In genomic region chr9:65133739-65134138, GRCm38 (mm10) we compare ENCODE assay signal across 8 mouse cellular contexts. TPM values are rescaled to one million over a fixed set of nuclear protein-coding genes. Genes with fewer than 3 reads are reported as not detected.
A peak's percentile ranks its signal among the peaks of the same experiment; 100 is the strongest.
DNase-seq lines count a peak whose midpoint lies in the region; ATAC-seq and TF ChIP-seq lines count a peak whose summit lies in the region.

No protein-coding gene starts in this region.

- H3K9ac ChIP-seq in heart, embryonic 12.5 days: no peak overlapping the region
- H3K9ac ChIP-seq in kidney, postnatal 0 days (ENCODE audit: low read depth, low read length): no peak overlapping the region
- H3K9ac ChIP-seq in liver, embryonic 12.5 days: no peak overlapping the region
- no peak overlapping the region for H3K9ac ChIP-seq in stomach, postnatal 0 days (ENCODE audit: low read length)

- H3K9me3 ChIP-seq in embryonic facial prominence, embryonic 10.5 days: no peaks in the 10 kb centered on the region
- H3K9me3 ChIP-seq in heart, embryonic 12.5 days (replicated peaks): no peaks in the 10 kb centered on the region
- H3K9me3 ChIP-seq in kidney, postnatal 0 days (replicated peaks; ENCODE audit: low read length): no peaks in the 10 kb centered on the region
- H3K9me3 ChIP-seq in liver, embryonic 12.5 days (replicated peaks): no peaks in the 10 kb centered on the region
- H3K9me3 ChIP-seq in stomach, postnatal 0 days (ENCODE audit: control insufficient read depth, low read length): no peaks in the 10 kb centered on the region

- TF ChIP-seq CTCF in kidney, postnatal 0 days (IDR thresholded peaks at IDR 0.05; ENCODE audit: low read depth): peak; percentile 92
- peak; percentile 90 for TF ChIP-seq CTCF in stomach, postnatal 0 days (IDR thresholded peaks at IDR 0.05; ENCODE audit: low read depth)

- 3% methylated on average over 10 of the region's 10 CpGs for WGBS in embryonic facial prominence, embryonic 10.5 days
- WGBS in heart, embryonic 12.5 days: 5% methylated on average over 10 of the region's 10 CpGs
- WGBS in kidney, postnatal 0 days: 4% methylated on average over 10 of the region's 10 CpGs
- 4% methylated on average over 10 of the region's 10 CpGs for WGBS in liver, embryonic 12.5 days (ENCODE audit: insufficient replicate concordance)
- WGBS in stomach, postnatal 0 days: 4% methylated on average over 10 of the region's 10 CpGs

- peak overlapping the region; percentile 63; the same call in 1 of the 2 replicates for H3K27ac ChIP-seq in embryonic facial prominence, embryonic 10.5 days (replicated peaks)
- H3K27ac ChIP-seq in heart, embryonic 12.5 days (ENCODE audit: poor library complexity, severe bottlenecking): no peak overlapping the region
- no peak overlapping the region for H3K27ac ChIP-seq in kidney, postnatal 0 days
- H3K27ac ChIP-seq in liver, embryonic 12.5 days: no peak overlapping the region
- H3K27ac ChIP-seq in stomach, postnatal 0 days (replicated peaks): no peak overlapping the region

- peaks cover 31% of the 10 kb centered on the region for H3K27me3 ChIP-seq in embryonic facial prominence, embryonic 10.5 days (replicated peaks; ENCODE audit: low read depth, poor library complexity, severe bottlenecking)
- H3K27me3 ChIP-seq in heart, embryonic 12.5 days (replicated peaks): peaks cover 20% of the 10 kb centered on the region
- H3K27me3 ChIP-seq in kidney, postnatal 0 days (ENCODE audit: insufficient read depth, low read length): no peaks in the 10 kb centered on the region; the same call in 1 of the 2 replicates
- H3K27me3 ChIP-seq in liver, embryonic 12.5 days (replicated peaks): peaks cover 43% of the 10 kb centered on the region
- H3K27me3 ChIP-seq in stomach, postnatal 0 days (ENCODE audit: control insufficient read depth, insufficient read depth, low read length): no peaks in the 10 kb centered on the region

- ATAC-seq in heart, embryonic 12.5 days (ENCODE audit: insufficient number of reproducible peaks, low FRiP score): no peak; the same call in 1 of the 2 replicates
- peak; percentile 65 for ATAC-seq in kidney, postnatal 0 days (replicated peaks; ENCODE audit: low FRiP score, low read depth)
- 0 out of 2 replicates have a peak, but pooled peaks have one; percentile 20 for ATAC-seq in liver, embryonic 12.5 days
- ATAC-seq in stomach, postnatal 0 days (ENCODE audit: low FRiP score, low TSS enrichment): peak; percentile 53

- no peak for TF ChIP-seq EP300 in stomach, postnatal 0 days (optimal IDR thresholded peaks at IDR 0.05)

- peaks cover 42% of the 10 kb centered on the region for H3K4me1 ChIP-seq in embryonic facial prominence, embryonic 10.5 days
- peaks cover under 1% of the 10 kb centered on the region for H3K4me1 ChIP-seq in heart, embryonic 12.5 days (replicated peaks)
- no peaks in the 10 kb centered on the region for H3K4me1 ChIP-seq in kidney, postnatal 0 days (replicated peaks; ENCODE audit: insufficient read depth, low read length)
- H3K4me1 ChIP-seq in liver, embryonic 12.5 days: 0 out of 2 replicates have a peak, but pooled peaks cover 1% of the 10 kb centered on the region
- H3K4me1 ChIP-seq in stomach, postnatal 0 days (replicated peaks; ENCODE audit: control insufficient read depth, insufficient read depth): no peaks in the 10 kb centered on the region

- H3K36me3 ChIP-seq in embryonic facial prominence, embryonic 10.5 days (replicated peaks): peaks cover 20% of the 10 kb centered on the region
- H3K36me3 ChIP-seq in heart, embryonic 12.5 days: peaks cover 5% of the 10 kb centered on the region; the same call in 1 of the 2 replicates
- H3K36me3 ChIP-seq in kidney, postnatal 0 days (ENCODE audit: insufficient read depth, low read length): no peaks in the 10 kb centered on the region
- H3K36me3 ChIP-seq in liver, embryonic 12.5 days: peaks cover 6% of the 10 kb centered on the region; the same call in 1 of the 2 replicates
- peaks cover 9% of the 10 kb centered on the region; the same call in 1 of the 2 replicates for H3K36me3 ChIP-seq in stomach, postnatal 0 days (ENCODE audit: control insufficient read depth, insufficient read depth, low read length)

- no peak overlapping the region for H3K4me3 ChIP-seq in embryonic facial prominence, embryonic 10.5 days
- H3K4me3 ChIP-seq in heart, embryonic 12.5 days: no peak overlapping the region
- H3K4me3 ChIP-seq in kidney, postnatal 0 days (replicated peaks; ENCODE audit: low read depth, low read length): no peak overlapping the region
- no peak overlapping the region for H3K4me3 ChIP-seq in liver, embryonic 12.5 days
- no peak overlapping the region for H3K4me3 ChIP-seq in stomach, postnatal 0 days (ENCODE audit: low read depth, low read length)

- peak overlapping the region; percentile 46 for H3K4me2 ChIP-seq in heart, embryonic 12.5 days
- peak overlapping the region; percentile 26 for H3K4me2 ChIP-seq in kidney, postnatal 0 days (ENCODE audit: low read length)
- H3K4me2 ChIP-seq in liver, embryonic 12.5 days: no peak overlapping the region
- peak overlapping the region; percentile 5; the same call in 1 of the 2 replicates for H3K4me2 ChIP-seq in stomach, postnatal 0 days (replicated peaks; ENCODE audit: low read depth)

- peak; percentile 77 for DNase-seq in 3T3-L1 (ENCODE audit: low read depth, low spot score)
- peak; percentile 74 for DNase-seq in adrenal gland, adult 2 months
- DNase-seq in embryonic facial prominence, embryonic 10.5 days (ENCODE audit: low spot score): peak; percentile 90
- DNase-seq in kidney, postnatal 0 days (ENCODE audit: low spot score): peak; percentile 67
- DNase-seq in neural tube, embryonic 10.5 days (ENCODE audit: extremely low spot score, low spot score): peak; percentile 90
- DNase-seq in stomach, postnatal 0 days (ENCODE audit: low spot score): peak; percentile 85

RNA-seq across cellular contexts. Expression of gene Igdcc3, which starts 7.2 kb away (rescaled TPM):
- 1 to 10 TPM; 1.1 to 1.4 TPM for total RNA-seq in adrenal gland, adult 2 months (2021)
- polyA plus RNA-seq in adrenal gland, adult 2 months (2012; rRNA removed): 2.6 and 4.8 TPM in 2 replicates
- 167 and 281 TPM in 2 replicates for polyA plus RNA-seq in embryonic facial prominence, embryonic 10.5 days (2016; fragmentation: Nextera tagmentation; extraction: Ambion mirVana)
- 4.8 and 5.5 TPM in 2 replicates for polyA plus RNA-seq in heart, embryonic 12.5 days (2016; fragmentation: Nextera tagmentation; extraction: Ambion mirVana)
- polyA plus RNA-seq in kidney, postnatal 0 days (2015; fragmentation: Nextera tagmentation; extraction: Ambion mirVana): 2.2 and 2.4 TPM in 2 replicates
- polyA plus RNA-seq in liver, embryonic 12.5 days (2016; fragmentation: Nextera tagmentation; extraction: Ambion mirVana): 0.75 and 0.79 TPM in 2 replicates
- 0.32 and 0.35 TPM in 2 replicates for polyA plus RNA-seq in stomach, postnatal 0 days (2015; fragmentation: Nextera tagmentation; extraction: Ambion mirVana)

RNA-seq across cellular contexts. Expression of gene Igdcc4, which starts 32.5 kb away (rescaled TPM):
- 10 to 100 TPM; 22.5 to 33.7 TPM for total RNA-seq in adrenal gland, adult 2 months (2021)
- 37.5 and 38.9 TPM in 2 replicates for polyA plus RNA-seq in adrenal gland, adult 2 months (2012; rRNA removed)
- 9.7 and 11.5 TPM in 2 replicates for polyA plus RNA-seq in embryonic facial prominence, embryonic 10.5 days (2016; fragmentation: Nextera tagmentation; extraction: Ambion mirVana)
- 12.9 and 13.0 TPM in 2 replicates for polyA plus RNA-seq in heart, embryonic 12.5 days (2016; fragmentation: Nextera tagmentation; extraction: Ambion mirVana)
- polyA plus RNA-seq in kidney, postnatal 0 days (2015; fragmentation: Nextera tagmentation; extraction: Ambion mirVana): 4.9 and 5.2 TPM in 2 replicates
- 5.6 and 6.3 TPM in 2 replicates for polyA plus RNA-seq in liver, embryonic 12.5 days (2016; fragmentation: Nextera tagmentation; extraction: Ambion mirVana)
- polyA plus RNA-seq in stomach, postnatal 0 days (2015; fragmentation: Nextera tagmentation; extraction: Ambion mirVana): 11.1 and 12.2 TPM in 2 replicates

Comparison
In these comparisons a context has a peak if more than half of its experiments do, and no peak if none do; other contexts are left out.
1. RNA of gene Igdcc3, which starts 7.2 kb away (polyA plus RNA-seq): 167 to 281 TPM in embryonic facial prominence, embryonic 10.5 days; 4.8 to 5.5 TPM in heart, embryonic 12.5 days, 2.6 to 4.8 TPM in adrenal gland, adult 2 months, 2.2 to 2.4 TPM in kidney, postnatal 0 days, 0.75 to 0.79 TPM in liver, embryonic 12.5 days and 0.32 to 0.35 TPM in stomach, postnatal 0 days; every median in the first group is over 10 times any median in the second.
2. Peak in every context shown above with its lines, with median percentiles within 50 percentile points of each other: DNase-seq.